In genomic region chr12:117788513-117789011, GRCm38 (mm10) we compare ENCODE assay signal across 9 mouse cellular contexts. TPM values are rescaled to one million over a fixed set of nuclear protein-coding genes. Genes with fewer than 3 reads are reported as not detected.
A peak's percentile ranks its signal among the peaks of the same experiment; 100 is the strongest.
DNase-seq lines count a peak whose midpoint lies in the region; ATAC-seq lines count a peak whose summit lies in the region.
"Had no signal": no experiment of that assay in that cellular context is flagged by ENCODE, and none has a peak within 500 bp of the region (broad histone marks: within the 10 kb centered on the region; RNA-seq: fewer than 3 reads in every experiment).

No protein-coding gene starts in this region.

- no peaks in the 10 kb centered on the region for H3K4me1 ChIP-seq in kidney, embryonic 16.5 days (ENCODE audit: insufficient read depth, low read length)
- peaks cover 8% of the 10 kb centered on the region for H3K4me1 ChIP-seq in embryonic facial prominence, embryonic 15.5 days
- H3K4me1 ChIP-seq in limb, embryonic 10.5 days = peaks cover 12% of the 10 kb centered on the region
- peaks cover 10% of the 10 kb centered on the region for H3K4me1 ChIP-seq in neural tube, embryonic 13.5 days (replicated peaks)

- peaks cover 6% of the 10 kb centered on the region; the same call in 1 of the 2 replicates for H3K27me3 ChIP-seq in kidney, embryonic 16.5 days (ENCODE audit: insufficient read depth, low read length)
- H3K27me3 ChIP-seq in embryonic facial prominence, embryonic 15.5 days = no peaks in the 10 kb centered on the region
- peaks cover 5% of the 10 kb centered on the region; the same call in 1 of the 2 replicates for H3K27me3 ChIP-seq in limb, embryonic 10.5 days (ENCODE audit: low read depth, poor library complexity, severe bottlenecking)
- H3K27me3 ChIP-seq in neural tube, embryonic 13.5 days = peaks cover 58% of the 10 kb centered on the region

- no peaks in the 10 kb centered on the region for H3K36me3 ChIP-seq in kidney, embryonic 16.5 days (ENCODE audit: insufficient read depth, low read length)
- no peaks in the 10 kb centered on the region for H3K36me3 ChIP-seq in embryonic facial prominence, embryonic 15.5 days
- no peaks in the 10 kb centered on the region for H3K36me3 ChIP-seq in limb, embryonic 10.5 days
- H3K36me3 ChIP-seq in neural tube, embryonic 13.5 days = no peaks in the 10 kb centered on the region

- peak overlapping the region; percentile 54; the same call in 1 of the 2 replicates for H3K9ac ChIP-seq in kidney, embryonic 16.5 days (replicated peaks; ENCODE audit: low read length)
- no peak overlapping the region for H3K9ac ChIP-seq in embryonic facial prominence, embryonic 15.5 days
- H3K9ac ChIP-seq in neural tube, embryonic 13.5 days = peak overlapping the region; percentile 48

- DNase-seq in kidney, adult 11 months = no peak
- peak; percentile 58 for DNase-seq in limb, embryonic 10.5 days (ENCODE audit: low spot score)
- DNase-seq in thymus, adult 18-20 months = no peak
- DNase-seq in frontal cortex, postnatal 36 days (ENCODE audit: low spot score in 2 of 2) = no peak

- H3K27ac ChIP-seq in kidney, embryonic 16.5 days (ENCODE audit: low read length) = no peak overlapping the region
- H3K27ac ChIP-seq in embryonic facial prominence, embryonic 15.5 days (replicated peaks) = no peak overlapping the region
- H3K27ac ChIP-seq in limb, embryonic 10.5 days = peak overlapping the region; percentile 75
- H3K27ac ChIP-seq in neural tube, embryonic 13.5 days (replicated peaks) = no peak overlapping the region
- H3K27ac ChIP-seq: macrophage had no signal

- H3K9me3 ChIP-seq in kidney, embryonic 16.5 days (ENCODE audit: low read length) = no peaks in the 10 kb centered on the region
- no peaks in the 10 kb centered on the region for H3K9me3 ChIP-seq in embryonic facial prominence, embryonic 15.5 days (replicated peaks)
- no peaks in the 10 kb centered on the region for H3K9me3 ChIP-seq in limb, embryonic 10.5 days (replicated peaks)
- no peaks in the 10 kb centered on the region for H3K9me3 ChIP-seq in neural tube, embryonic 13.5 days

- peak; percentile 42; the same call in 1 of the 2 replicates for ATAC-seq in kidney, embryonic 16.5 days (ENCODE audit: low FRiP score, low TSS enrichment)
- ATAC-seq in embryonic facial prominence, embryonic 15.5 days (ENCODE audit: insufficient number of reproducible peaks, low FRiP score, low TSS enrichment, low read depth) = no peak
- peak; percentile 72 for ATAC-seq in neural tube, embryonic 13.5 days (ENCODE audit: low read depth)
- no peak for ATAC-seq in granulocyte monocyte progenitor cell, adult 5-6 weeks (replicated peaks; ENCODE audit: poor library complexity, severe bottlenecking)

- H3K4me3 ChIP-seq in kidney, embryonic 16.5 days (ENCODE audit: low read length) = peak overlapping the region; percentile 35
- peak overlapping the region; percentile 30; the same call in 1 of the 2 replicates for H3K4me3 ChIP-seq in embryonic facial prominence, embryonic 15.5 days (replicated peaks)
- H3K4me3 ChIP-seq in limb, embryonic 10.5 days = peak overlapping the region; percentile 41
- H3K4me3 ChIP-seq in neural tube, embryonic 13.5 days = peak overlapping the region; percentile 25

- WGBS in kidney, embryonic 16.5 days = 14% methylated on average over 24 of the region's 24 CpGs
- 10% methylated on average over 24 of the region's 24 CpGs for WGBS in embryonic facial prominence, embryonic 15.5 days
- WGBS in limb, embryonic 10.5 days = 15% methylated on average over 24 of the region's 24 CpGs
- WGBS in neural tube, embryonic 13.5 days = 6% methylated on average over 24 of the region's 24 CpGs

- peak overlapping the region; percentile 63 for H3K4me2 ChIP-seq in kidney, embryonic 16.5 days (replicated peaks; ENCODE audit: low read depth, low read length)
- peak overlapping the region; percentile 52 for H3K4me2 ChIP-seq in embryonic facial prominence, embryonic 15.5 days (replicated peaks)
- peak overlapping the region; percentile 56 for H3K4me2 ChIP-seq in neural tube, embryonic 13.5 days

RNA-seq across cellular contexts. Expression of gene Cdca7l, which starts 15.5 kb away (rescaled TPM):
- 53.2 and 58.0 TPM in 2 replicates for polyA plus RNA-seq in kidney, embryonic 16.5 days (2015; fragmentation: Nextera tagmentation; extraction: Ambion mirVana)
- 30.6 and 32.5 TPM in 2 replicates for polyA plus RNA-seq in embryonic facial prominence, embryonic 15.5 days (2015; fragmentation: Nextera tagmentation; extraction: Ambion mirVana)
- polyA plus RNA-seq in limb, embryonic 10.5 days (2016; fragmentation: Nextera tagmentation; extraction: Ambion mirVana) = 54.8 and 65.0 TPM in 2 replicates
- polyA plus RNA-seq in neural tube, embryonic 13.5 days (2015; fragmentation: Nextera tagmentation; extraction: Ambion mirVana) = 3.3 and 5.4 TPM in 2 replicates
- 63.2 and 75.7 TPM in 2 replicates for total RNA-seq in granulocyte monocyte progenitor cell, adult 5-6 weeks (2014; fragmentation: Nextera tagmentation)
- 130 and 145 TPM in 2 replicates for total RNA-seq in granulocyte monocyte progenitor cell, adult 5-6 weeks (2017)

Comparison
In these comparisons a context has a peak if more than half of its experiments do, and no peak if none do; other contexts are left out.
1. ATAC-seq: peak in kidney, embryonic 16.5 days (single experiment) and neural tube, embryonic 13.5 days (single experiment); none in embryonic facial prominence, embryonic 15.5 days (single experiment) and granulocyte monocyte progenitor cell, adult 5-6 weeks (single experiment).
2. Peak in every context shown above with its lines, with median percentiles within 50 percentile points of each other: H3K4me2 ChIP-seq and H3K4me3 ChIP-seq.